Mouse (Mus musculus) bone marrow macrophage, adult 2 months (primary cell): ENCODE measurements around the gene Fgfr2.

Experiments
- CTCF ChIP-seq: IDR thresholded peaks from 2 replicates; pipeline ENCODE4 v1.5.1; 2012; ENCODE audit warnings: low read depth, mild to moderate bottlenecking, low read length, moderate library complexity
- POLR2A ChIP-seq: IDR thresholded peaks from 2 replicates; pipeline ENCODE4 v1.6.1; 2012; ENCODE audit warnings: mild to moderate bottlenecking, low read depth, low read length, borderline replicate concordance

DNA sequence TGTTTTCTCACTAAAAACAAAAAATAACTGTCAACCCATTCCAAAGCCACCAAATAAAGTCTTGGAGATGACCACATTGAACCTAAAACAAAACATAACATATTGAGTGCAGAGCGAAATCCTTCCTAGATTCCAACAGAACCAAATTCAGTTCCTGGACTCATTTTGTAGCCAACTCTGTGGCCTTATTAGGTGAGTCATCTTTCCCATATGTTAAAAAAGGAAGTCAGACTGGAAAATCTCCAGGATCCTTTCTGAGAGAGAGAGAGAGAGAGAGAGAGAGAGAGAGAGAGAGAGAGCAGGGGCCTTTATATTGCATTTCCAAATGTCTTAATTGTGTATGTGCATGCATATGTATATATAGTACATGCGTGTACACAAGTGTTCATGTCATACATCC lies 678.9 kb downstream of the Fgfr2 start:
- TF ChIP-seq CTCF = no peak
- TF ChIP-seq POLR2A = no peak
